Mouse (Mus musculus) monocyte, adult 5-6 weeks (primary cell): ENCODE results near the gene E2f3. TPM values are rescaled to one million over a fixed set of nuclear protein-coding genes. Genes with fewer than 3 reads are reported as not detected.

ENCODE experiments used
- ATAC-seq: fragments of 153-309, 156-312 bp; replicated peaks from 2 replicates; pipeline ENCODE4 v1.8.0; 2017; ENCODE audit warnings: mild to moderate bottlenecking; ENCODE audit not compliant: low TSS enrichment, insufficient number of reproducible peaks, severe bottlenecking, poor library complexity, low FRiP score
- total RNA-seq: library from RNA; stranded (forward); fragments of 200-1000, 200-491, 200-594 nt; gene quantifications from 3 replicates; pipeline ENCODE4 v1.2.3, GENCODE M21; 2017

The E2f3 gene
- total RNA-seq, 1 experiment from 2014 or later: 3.0 TPM

DNA sequence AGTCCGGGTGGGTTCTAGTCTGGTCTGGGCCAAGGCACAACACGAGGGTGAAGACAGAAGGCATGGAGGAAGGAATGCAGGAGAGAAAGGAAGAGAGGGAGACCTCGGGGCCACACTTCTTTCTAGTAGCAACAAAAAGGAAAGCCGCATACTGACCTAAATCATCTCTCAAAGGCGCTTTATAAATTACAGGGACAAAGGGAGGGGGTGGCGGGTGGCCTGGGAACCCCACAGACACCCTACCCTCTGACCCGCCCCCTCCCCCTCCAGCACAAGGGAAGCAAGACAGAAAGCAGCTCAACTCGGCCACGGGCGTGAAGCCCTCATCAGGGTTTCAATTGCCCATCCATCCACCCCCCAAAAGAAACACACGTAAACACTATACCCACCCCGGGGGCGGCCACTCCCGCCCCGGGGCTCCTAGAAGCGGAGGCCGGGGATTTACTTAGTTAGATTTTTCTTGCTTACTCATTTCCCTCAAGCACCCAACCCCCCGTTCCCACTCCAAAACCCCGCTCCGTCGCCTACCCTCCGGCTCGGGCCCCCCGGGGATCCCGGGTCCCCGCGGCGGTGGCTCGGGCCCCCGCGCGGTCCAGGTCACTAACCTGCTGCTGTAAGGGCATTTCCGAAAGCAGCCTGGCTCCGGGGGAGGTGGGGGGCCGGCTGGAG, 2.2 kb downstream of the E2f3 start:
- ATAC-seq: no peak

DNA sequence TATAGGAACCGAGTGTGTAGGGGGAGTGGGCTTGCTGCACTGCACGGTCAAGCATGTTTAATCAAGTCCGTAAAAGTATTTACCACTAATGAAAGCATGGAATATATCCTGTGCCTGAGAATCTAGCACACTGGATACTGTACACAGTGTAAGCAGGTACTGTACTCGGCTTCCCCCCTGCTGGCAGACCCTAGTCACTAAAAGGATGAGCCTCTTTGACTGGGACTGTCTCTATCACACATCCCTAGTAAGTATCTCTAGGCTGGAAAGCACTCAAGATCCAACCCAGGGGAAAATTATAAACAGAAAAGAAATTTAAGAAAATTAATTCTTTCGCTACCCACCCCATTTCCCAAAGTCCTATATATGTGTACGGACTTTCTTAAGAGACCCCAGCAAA, 2.8 kb downstream of the E2f3 start:
- ATAC-seq: no peak

- ATAC-seq: no peak
Observed at GRCm38 (mm10) chr13:29982400-29982799, 3.5 kb downstream of the E2f3 start.

- peak; percentile 51; the same call in 1 of the 2 replicates for ATAC-seq
Observed at GRCm38 (mm10) chr13:29979140-29979564, 6.7 kb downstream of the E2f3 start.

DNA sequence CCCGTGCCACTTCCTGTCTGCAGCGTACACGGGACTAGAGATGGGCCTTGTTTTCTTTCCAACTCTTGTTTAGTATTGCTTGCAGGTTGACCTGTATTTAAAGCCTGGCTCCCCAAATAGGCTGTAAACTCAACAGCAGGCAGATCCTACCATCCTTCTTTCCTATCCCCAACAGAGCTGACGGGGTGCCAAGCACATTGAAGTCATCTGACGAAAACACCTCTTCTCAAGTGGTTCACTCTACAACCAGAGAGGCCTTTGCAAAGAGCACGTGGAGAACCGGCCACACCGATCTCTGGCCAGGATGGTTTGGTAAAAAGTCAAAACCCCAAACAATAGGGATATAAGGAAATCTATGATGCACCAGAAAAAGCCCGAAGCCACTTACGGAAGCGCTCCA, 8.5 kb downstream of the E2f3 start:
- no peak for ATAC-seq

- ATAC-seq: no peak
Observed at GRCm38 (mm10) chr13:29974066-29974465, 11.8 kb downstream of the E2f3 start.

DNA sequence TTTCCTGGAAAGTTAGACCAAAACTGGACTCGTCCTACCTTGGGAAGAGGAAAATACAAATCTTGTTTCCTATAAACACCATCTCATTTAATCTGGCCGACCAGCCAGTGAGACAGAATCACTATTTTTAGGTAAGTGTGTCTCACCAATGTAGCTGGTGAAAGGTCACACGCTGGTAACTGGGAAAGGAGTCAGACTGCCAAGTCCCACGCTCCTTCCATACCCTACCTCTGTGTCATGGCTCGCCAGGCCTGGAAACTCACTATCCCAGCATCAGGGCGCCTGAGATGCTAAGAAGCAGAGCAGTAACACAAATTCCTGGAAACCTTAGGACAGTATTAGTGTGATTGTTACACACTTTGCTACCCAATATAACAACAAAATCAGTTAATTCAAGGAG, 12.3 kb downstream of the E2f3 start:
- ATAC-seq: no peak

GRCm38 (mm10) chr13:29970333-29970732, 15.5 kb downstream of the E2f3 start:
- no peak for ATAC-seq

GRCm38 (mm10) chr13:29968636-29969035, 17.2 kb downstream of the E2f3 start:
- no peak for ATAC-seq

GRCm38 (mm10) chr13:29967367-29967766, 18.5 kb downstream of the E2f3 start:
- ATAC-seq: no peak

GRCm38 (mm10) chr13:29966966-29967365, 18.9 kb downstream of the E2f3 start:
- no peak for ATAC-seq

DNA sequence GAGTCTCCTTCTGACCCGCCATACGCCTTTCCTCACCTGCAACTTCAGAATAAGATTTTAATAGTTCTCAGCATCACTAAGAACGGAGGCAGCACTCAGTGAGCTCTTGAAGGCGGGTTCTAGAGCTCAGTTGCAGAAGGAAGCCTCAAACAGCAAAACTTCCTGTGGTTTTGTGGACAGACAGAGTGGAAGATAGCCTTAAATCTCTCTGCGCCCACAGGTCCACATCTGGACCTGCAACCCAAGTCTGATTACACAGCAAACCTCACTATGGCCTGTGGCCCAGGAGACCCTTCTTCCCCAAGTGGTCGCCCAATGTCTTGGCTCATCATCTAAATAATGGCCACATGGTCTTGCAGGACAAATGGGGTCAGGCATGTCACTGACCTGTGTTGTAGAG, 21.8 kb downstream of the E2f3 start:
- no peak for ATAC-seq

GRCm38 (mm10) chr13:29960416-29960815, 25.4 kb downstream of the E2f3 start:
- no peak for ATAC-seq

DNA sequence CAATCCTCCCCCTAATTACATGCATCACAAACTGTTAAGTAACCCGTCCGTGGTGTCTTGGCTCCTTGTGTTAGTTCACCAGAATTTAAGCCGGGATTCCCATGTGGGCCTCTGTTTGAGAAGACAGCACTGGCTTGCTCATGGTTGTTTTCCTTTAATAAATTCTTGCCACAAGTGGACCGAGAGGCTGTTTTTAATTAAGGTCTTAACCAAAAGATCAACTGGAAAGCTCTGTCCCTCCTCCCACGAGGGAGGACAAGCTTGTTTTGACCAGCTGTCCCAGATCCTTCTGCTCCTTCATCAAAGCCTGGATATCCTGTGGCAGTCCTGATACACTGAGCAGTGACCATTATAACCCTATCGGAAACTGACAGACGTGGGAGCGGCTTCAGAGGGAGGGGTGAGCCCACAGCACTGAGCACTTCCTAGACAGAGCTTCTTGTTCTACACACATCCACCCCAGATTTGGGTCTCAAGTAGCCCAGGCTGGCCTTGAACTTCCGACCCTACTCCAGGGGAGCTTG, 28.1 kb downstream of the E2f3 start:
- ATAC-seq: no peak

DNA sequence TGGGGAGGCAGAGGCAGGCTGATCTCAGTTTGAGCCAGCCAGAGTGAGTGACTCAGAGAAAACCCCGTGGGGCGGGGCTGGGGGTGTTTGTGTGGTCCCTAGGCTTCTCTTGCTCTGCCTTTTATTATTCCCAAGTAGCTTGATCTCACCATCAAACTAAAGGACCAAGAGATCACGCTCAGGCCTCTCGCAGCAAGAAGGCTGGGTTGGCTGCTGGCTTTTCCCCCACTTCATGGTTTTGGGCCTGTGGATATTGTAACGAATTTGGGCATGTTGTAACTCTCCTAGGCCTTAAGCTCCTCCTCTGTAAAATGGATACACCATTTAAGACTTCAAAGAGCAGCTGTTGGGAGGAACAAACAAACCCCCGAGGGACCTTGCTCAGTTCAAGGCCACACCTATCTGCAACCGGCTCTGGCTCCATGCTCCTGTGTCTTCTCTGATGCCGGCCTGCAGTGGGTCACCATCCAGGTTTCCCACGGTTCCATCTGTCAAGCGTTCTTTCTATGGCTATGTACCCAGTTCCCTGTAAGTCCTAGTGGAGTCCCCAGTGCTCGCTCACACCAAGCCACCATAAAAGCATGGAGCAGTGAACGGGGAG, 28.9 kb downstream of the E2f3 start:
- no peak for ATAC-seq

GRCm38 (mm10) chr13:29955296-29955695, 30.6 kb downstream of the E2f3 start:
- no peak for ATAC-seq

GRCm38 (mm10) chr13:29954741-29955140, 31.1 kb downstream of the E2f3 start:
- no peak for ATAC-seq

DNA sequence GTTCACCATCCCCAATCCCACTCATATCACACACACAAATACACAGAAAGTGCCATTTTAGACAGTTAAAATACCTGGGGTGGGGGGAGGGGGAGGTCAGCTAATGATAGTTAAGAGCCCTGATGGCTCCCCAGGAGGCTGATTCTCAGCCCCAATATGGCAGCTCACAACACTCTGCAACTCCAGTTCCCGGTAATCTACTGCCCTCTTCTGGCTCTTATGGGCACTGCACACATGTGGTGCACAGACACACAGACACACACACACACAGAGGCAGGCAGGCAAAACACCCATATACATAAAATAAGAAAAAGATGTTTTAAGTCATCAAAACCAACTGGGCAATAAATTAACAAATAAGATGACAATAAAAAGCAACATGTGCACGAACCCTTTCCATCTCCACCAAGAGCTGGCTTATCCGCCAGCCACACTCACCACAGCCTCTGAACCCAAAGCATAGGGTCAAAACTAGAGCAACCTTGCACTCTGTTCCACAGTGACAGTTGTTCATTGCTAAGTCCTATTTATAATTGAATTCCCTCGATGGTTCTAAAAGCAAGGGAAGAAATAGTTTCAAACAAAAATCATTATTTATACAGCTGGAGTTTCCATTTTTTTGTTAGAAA, 32.3 kb downstream of the E2f3 start:
- no peak for ATAC-seq

DNA sequence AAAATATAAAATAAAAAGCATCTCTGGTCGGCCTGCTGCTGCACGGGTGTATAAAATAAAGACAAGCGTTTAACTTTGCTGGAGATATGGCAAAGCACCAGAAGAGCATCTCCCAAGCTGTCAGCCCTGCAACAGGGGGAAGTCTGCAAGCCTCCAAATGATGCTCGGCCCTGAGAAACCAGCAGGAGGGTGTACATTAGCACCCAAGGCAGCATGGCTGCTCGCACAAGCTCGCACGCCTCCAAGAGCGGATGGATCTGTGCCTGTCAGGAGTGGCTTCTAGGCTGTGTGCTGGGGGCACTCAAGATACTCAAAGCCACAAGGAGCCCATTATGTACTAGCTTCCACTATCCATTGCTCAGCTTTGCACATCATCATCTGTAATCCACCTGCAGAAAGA, 39.8 kb downstream of the E2f3 start:
- no peak for ATAC-seq
